Mouse (Mus musculus): ENCODE measurements around the gene Zfp148. TPM values are rescaled to one million over a fixed set of nuclear protein-coding genes. Genes with fewer than 3 reads are reported as not detected.
A peak's percentile ranks its signal among the peaks of the same experiment; 100 is the strongest.

Zfp148 gene
- total and polyA plus RNA-seq, 3 experiments, result 6.1 to 40.9 (median 37.9) TPM

DNA sequence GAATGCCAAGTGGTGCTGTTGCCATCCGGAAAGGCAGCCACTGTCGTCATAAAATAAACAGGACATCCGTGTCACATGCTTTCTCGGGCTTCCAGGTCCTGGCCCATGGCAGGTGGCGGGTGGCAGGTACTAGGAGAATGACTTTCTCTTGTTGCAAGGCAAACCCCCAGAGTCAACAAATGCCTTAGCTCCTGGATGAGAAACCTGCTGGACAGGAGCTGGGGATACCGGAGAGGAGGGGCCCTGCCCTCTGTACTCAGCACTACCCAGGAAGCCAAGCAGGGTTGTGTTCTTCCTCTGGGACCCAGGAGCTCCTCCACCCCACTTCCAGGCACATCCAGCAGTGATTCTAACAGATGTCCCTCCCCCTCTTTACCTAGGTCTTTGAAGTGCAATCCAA, 131.9 kb downstream of the Zfp148 start:
- no peak overlapping the region for H3K27ac ChIP-seq
- no peaks in the 10 kb centered on the region for H3K36me3 ChIP-seq (ENCODE audit: control insufficient read depth, insufficient read depth, low read length)
- no peaks in the 10 kb centered on the region for H3K27me3 ChIP-seq (ENCODE audit: control insufficient read depth, insufficient read depth, low read length)
- H3K79me2 ChIP-seq (replicated peaks; ENCODE audit: control insufficient read depth, insufficient read depth, low read length), result no peaks in the 10 kb centered on the region
- intact Hi-C loops (cut with DNase I), result no loop called here
- 46% methylated on average over 6 of the region's 6 CpGs for WGBS
- TF ChIP-seq EP300 (IDR thresholded peaks at IDR 0.05; ENCODE audit: insufficient read depth, low read depth, low read length) (no peak), CTCF (IDR thresholded peaks at IDR 0.05) (no peak), POLR2A (IDR thresholded peaks at IDR 0.05; ENCODE audit: insufficient read depth, low read depth, low read length) (no peak)
- H3K4me1 ChIP-seq (ENCODE audit: control insufficient read depth, insufficient read depth, low read length), result peaks cover 1% of the 10 kb centered on the region
- no peak overlapping the region for H3K9ac ChIP-seq (ENCODE audit: low read depth, low read length)
- no peak for DNase-seq
- H3K4me3 ChIP-seq, result no peak overlapping the region

DNA sequence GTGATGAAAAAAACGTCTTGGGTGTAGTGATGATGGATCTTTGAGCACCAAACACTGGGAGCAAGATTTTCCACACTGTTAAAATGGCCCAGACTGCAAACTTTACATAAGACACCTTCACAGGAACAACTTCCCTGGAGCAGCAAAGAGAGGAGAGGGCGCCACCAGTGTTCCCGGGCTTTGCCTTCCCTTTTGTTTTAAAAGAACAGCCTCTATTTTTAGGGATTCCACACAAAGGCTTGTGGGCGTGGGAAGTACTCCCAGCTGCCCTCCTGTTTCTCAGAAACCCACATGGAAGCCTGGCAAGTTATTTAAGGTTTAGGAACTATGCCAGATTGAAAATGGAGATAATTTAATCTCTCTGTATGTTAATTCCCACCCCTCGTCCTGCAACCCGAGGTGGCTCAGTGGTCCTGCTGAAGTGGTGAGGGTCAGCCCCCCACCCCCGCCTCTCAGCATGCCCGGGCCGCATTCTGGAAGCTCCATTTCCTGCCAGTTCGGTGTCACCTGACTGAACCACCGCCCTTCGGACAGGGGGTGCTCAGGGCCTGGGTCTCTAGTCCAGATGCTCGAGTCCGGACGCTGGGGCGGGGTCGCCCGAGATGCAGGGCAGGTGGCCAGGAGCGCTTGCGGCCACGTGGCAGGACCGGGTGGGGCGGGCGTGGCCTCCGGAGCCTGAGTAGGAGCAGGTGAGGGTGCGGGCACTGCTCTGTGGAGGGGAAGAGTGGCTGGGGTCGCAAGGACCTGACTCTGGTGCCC, 136.3 kb downstream of the Zfp148 start, which contains the start of gene Slc12a8:
TSS of gene Slc12a8 (plus strand) at position 522 of the 759 bp plus-strand sequence.
- Histone ChIP-seq H3K79me2 (replicated peaks; ENCODE audit: control insufficient read depth, insufficient read depth, low read length) (no peaks in the 10 kb centered on the region), H3K27me3 (ENCODE audit: control insufficient read depth, insufficient read depth, low read length) (no peaks in the 10 kb centered on the region), H3K9ac (ENCODE audit: low read depth, low read length) (peak within 1 kb of the TSS; percentile 31), H3K27ac (peak within 1 kb of the TSS; percentile 13), H3K36me3 (ENCODE audit: control insufficient read depth, insufficient read depth, low read length) (no peaks in the 10 kb centered on the region), H3K4me1 (ENCODE audit: control insufficient read depth, insufficient read depth, low read length) (peaks cover 1% of the 10 kb centered on the region), H3K4me3 (peak within 1 kb of the TSS; percentile 25)
- 6% methylated on average over 27 of the region's 27 CpGs for WGBS
- no peak for TF ChIP-seq EP300 (IDR thresholded peaks at IDR 0.05; ENCODE audit: insufficient read depth, low read depth, low read length)
- peak; percentile 24 for TF ChIP-seq CTCF (IDR thresholded peaks at IDR 0.05)
- intact Hi-C loops (cut with DNase I), result no loop called here
- DNase-seq, result peak; percentile 19 to 40

DNA sequence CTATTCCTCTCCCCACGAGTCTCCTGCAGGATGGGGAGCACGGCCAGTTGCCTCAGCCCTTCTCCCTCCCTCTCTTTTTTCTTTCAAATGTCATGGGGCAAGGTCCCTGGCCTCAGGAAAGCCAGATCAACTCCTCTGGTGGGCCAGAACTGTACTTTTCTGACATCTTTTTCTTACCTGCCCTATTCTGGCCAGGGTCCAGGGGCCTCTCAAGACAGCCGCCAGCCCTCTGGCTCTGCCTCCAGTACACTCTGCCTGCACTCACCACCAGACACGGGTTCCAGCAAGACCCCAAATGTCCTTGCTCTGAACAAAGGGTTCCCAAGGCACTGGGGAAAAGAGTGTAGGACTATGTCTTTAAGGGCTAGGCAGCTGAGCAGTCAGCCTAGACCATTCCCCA, 137.0 kb downstream of the Zfp148 start:
- WGBS, result 32% methylated on average over 4 of the region's 4 CpGs
- Histone ChIP-seq H3K27ac (peak overlapping the region; percentile 13), H3K9ac (ENCODE audit: low read depth, low read length) (no peak overlapping the region; the same call in 1 of the 2 replicates), H3K4me3 (no peak overlapping the region; the same call in 1 of the 2 replicates), H3K79me2 (replicated peaks; ENCODE audit: control insufficient read depth, insufficient read depth, low read length) (no peaks in the 10 kb centered on the region), H3K36me3 (ENCODE audit: control insufficient read depth, insufficient read depth, low read length) (no peaks in the 10 kb centered on the region), H3K4me1 (ENCODE audit: control insufficient read depth, insufficient read depth, low read length) (peaks cover 1% of the 10 kb centered on the region; the same call in 1 of the 2 replicates), H3K27me3 (ENCODE audit: control insufficient read depth, insufficient read depth, low read length) (no peaks in the 10 kb centered on the region)
- no peak for DNase-seq
- intact Hi-C loops (cut with DNase I), result no loop called here
- TF ChIP-seq POLR2A (IDR thresholded peaks at IDR 0.05; ENCODE audit: insufficient read depth, low read depth, low read length) (no peak), CTCF (IDR thresholded peaks at IDR 0.05) (no peak), EP300 (IDR thresholded peaks at IDR 0.05; ENCODE audit: insufficient read depth, low read depth, low read length) (no peak)

DNA sequence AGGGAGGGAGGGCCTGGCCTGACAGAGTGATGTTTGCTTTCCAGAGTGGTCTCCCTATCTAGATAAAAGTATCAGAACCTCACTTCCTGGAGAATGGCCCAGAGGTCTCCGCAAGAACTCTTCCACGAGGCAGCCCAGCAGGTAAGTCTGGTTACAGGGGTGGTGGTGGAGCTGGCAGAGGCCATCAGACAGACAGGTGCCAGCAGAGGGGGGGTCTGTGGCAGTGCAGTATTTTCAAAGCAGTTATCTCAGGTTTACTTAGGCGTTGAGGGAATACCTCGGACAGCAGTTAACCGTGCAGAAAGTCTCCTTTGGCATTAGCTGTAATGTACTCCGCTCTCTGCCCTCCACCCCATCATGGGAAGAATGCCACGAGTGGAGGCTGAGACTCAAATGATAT, 137.6 kb downstream of the Zfp148 start:
- 70% methylated on average over 7 of the region's 7 CpGs for WGBS
- intact Hi-C loops (cut with DNase I), result no loop called here
- no peak overlapping the region for H3K27ac ChIP-seq

DNA sequence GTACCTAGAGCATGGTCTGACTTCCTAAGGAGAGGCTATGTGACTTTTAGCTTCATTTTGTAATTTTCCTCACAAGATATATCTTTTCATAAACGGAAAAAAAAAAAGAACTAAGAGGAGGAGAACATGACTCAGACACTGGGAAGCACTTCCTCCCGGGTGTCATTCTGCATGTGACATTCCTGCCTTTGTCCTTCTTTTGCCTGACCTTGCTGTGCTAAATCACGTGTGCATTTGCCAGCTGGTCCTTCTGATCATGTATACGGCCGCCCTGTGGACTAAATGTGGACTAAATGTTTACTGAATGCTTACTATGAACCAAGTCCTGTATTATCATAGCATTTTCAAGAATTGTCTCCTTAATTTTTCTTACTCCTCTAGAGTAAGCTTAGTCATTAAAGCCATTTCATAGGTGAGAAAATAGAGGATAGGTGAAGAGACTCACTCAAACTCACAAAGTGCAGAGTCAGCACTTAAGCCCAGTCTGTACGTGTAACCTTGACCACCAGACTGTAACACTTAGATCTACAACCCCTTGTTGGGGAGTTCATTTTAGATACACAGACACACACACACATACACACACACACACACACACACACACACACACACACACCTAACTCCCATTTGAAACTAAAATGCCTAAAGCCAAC, 139.4 kb downstream of the Zfp148 start:
- no peak overlapping the region for H3K9ac ChIP-seq (ENCODE audit: low read depth, low read length)
- no peak overlapping the region for H3K4me3 ChIP-seq
- intact Hi-C loops (cut with DNase I), result no loop called here
- no peaks in the 10 kb centered on the region for H3K79me2 ChIP-seq (replicated peaks; ENCODE audit: control insufficient read depth, insufficient read depth, low read length)
- H3K36me3 ChIP-seq (ENCODE audit: control insufficient read depth, insufficient read depth, low read length), result no peaks in the 10 kb centered on the region
- H3K27ac ChIP-seq, result no peak overlapping the region
- no peaks in the 10 kb centered on the region for H3K27me3 ChIP-seq (ENCODE audit: control insufficient read depth, insufficient read depth, low read length)
- H3K4me1 ChIP-seq (ENCODE audit: control insufficient read depth, insufficient read depth, low read length), result peaks cover 1% of the 10 kb centered on the region; the same call in 1 of the 2 replicates
- no peak for DNase-seq
- WGBS, result 42% methylated on average over 6 of the region's 6 CpGs
- no peak for TF ChIP-seq POLR2A (IDR thresholded peaks at IDR 0.05; ENCODE audit: insufficient read depth, low read depth, low read length)
- no peak for TF ChIP-seq CTCF (IDR thresholded peaks at IDR 0.05)

More for the DNA sequence above, 137.6 kb downstream of the Zfp148 start:
- H3K36me3 ChIP-seq (ENCODE audit: control insufficient read depth, insufficient read depth, low read length), result no peaks in the 10 kb centered on the region
- no peak for TF ChIP-seq CTCF (IDR thresholded peaks at IDR 0.05)
- TF ChIP-seq EP300 (IDR thresholded peaks at IDR 0.05; ENCODE audit: insufficient read depth, low read depth, low read length), result no peak
- no peak for TF ChIP-seq POLR2A (IDR thresholded peaks at IDR 0.05; ENCODE audit: insufficient read depth, low read depth, low read length)
- no peaks in the 10 kb centered on the region for H3K79me2 ChIP-seq (replicated peaks; ENCODE audit: control insufficient read depth, insufficient read depth, low read length)
- H3K9ac ChIP-seq (ENCODE audit: low read depth, low read length), result no peak overlapping the region
- peaks cover 1% of the 10 kb centered on the region; the same call in 1 of the 2 replicates for H3K4me1 ChIP-seq (ENCODE audit: control insufficient read depth, insufficient read depth, low read length)
- H3K4me3 ChIP-seq, result no peak overlapping the region
- no peaks in the 10 kb centered on the region for H3K27me3 ChIP-seq (ENCODE audit: control insufficient read depth, insufficient read depth, low read length)
- no peak for DNase-seq

DNA sequence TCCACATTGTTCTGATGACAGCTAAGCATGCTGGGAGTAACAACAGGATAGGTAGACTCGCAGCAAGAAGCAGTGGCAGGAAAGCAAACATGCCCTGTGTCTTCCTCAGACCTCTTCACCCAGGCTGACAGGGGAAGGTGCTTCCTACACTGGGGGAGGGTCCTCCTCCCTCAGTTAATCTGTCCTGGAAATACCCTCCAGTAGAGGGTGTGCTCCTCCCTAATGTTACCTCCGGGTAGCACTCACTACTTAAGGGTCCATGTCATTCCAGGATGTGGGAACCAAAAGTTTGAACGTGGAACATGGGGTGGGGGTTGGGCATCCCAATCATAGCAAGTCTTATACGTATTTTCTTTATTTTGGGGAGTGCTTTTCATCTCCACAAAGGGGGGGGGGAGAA, 141.9 kb downstream of the Zfp148 start:
- no peak for TF ChIP-seq EP300 (IDR thresholded peaks at IDR 0.05; ENCODE audit: insufficient read depth, low read depth, low read length)
- TF ChIP-seq POLR2A (IDR thresholded peaks at IDR 0.05; ENCODE audit: insufficient read depth, low read depth, low read length), result no peak
- no peak for TF ChIP-seq CTCF (IDR thresholded peaks at IDR 0.05)
- Histone ChIP-seq H3K27me3 (ENCODE audit: control insufficient read depth, insufficient read depth, low read length) (no peaks in the 10 kb centered on the region), H3K27ac (no peak overlapping the region), H3K79me2 (replicated peaks; ENCODE audit: control insufficient read depth, insufficient read depth, low read length) (no peaks in the 10 kb centered on the region), H3K4me3 (no peak overlapping the region), H3K4me1 (ENCODE audit: control insufficient read depth, insufficient read depth, low read length) (no peaks in the 10 kb centered on the region), H3K36me3 (ENCODE audit: control insufficient read depth, insufficient read depth, low read length) (no peaks in the 10 kb centered on the region), H3K9ac (ENCODE audit: low read depth, low read length) (no peak overlapping the region)
- no peak for DNase-seq
- intact Hi-C loops (cut with DNase I), result no loop called here
- WGBS, result 50% methylated on average over 4 of the region's 4 CpGs
